Mouse (Mus musculus) midbrain, embryonic 11.5 days (tissue): ENCODE measurements at regions not wholly inside any gene's neighbourhood (a gene's known extent, or its start where the extent isn't known, plus 50 kb on each side); places are given as distances from the start of the nearest gene placed in this dataset.

Experiments
- ATAC-seq: fragments of 200-750 bp; cut with Nextera tagmentation; 2 replicates; pipeline ENCODE4 v1.8.0; 2017; ENCODE audit warnings: moderate TSS enrichment, moderate library complexity; ENCODE audit not compliant: low FRiP score
- DNase-seq: peaks from one replicate; pipeline ENCODE4 v3.0.0; 2015; ENCODE audit warnings: low spot score; ENCODE audit errors: missing footprints
- H3K27ac ChIP-seq: fragments of 300-500 bp; sonication (generic); 2 replicates; pipeline ENCODE4 v1.5.1; 2014; ENCODE audit warnings: low read depth, low read length
- H3K27me3 ChIP-seq: fragments of 300-500 bp; sonication (generic); 2 replicates; pipeline ENCODE4 v1.6.1; 2014; ENCODE audit warnings: mild to moderate bottlenecking, low read length, moderate library complexity, mixed read lengths; ENCODE audit not compliant: control insufficient read depth, insufficient read depth
- H3K36me3 ChIP-seq: fragments of 300-500 bp; sonication (generic); 2 replicates; pipeline ENCODE4 v1.6.1; 2014; ENCODE audit warnings: mild to moderate bottlenecking, low read length, moderate library complexity, mixed read lengths; ENCODE audit not compliant: control insufficient read depth, insufficient read depth
- H3K4me1 ChIP-seq: fragments of 300-500 bp; sonication (generic); 2 replicates; pipeline ENCODE4 v1.6.1; 2014; ENCODE audit warnings: low read length; ENCODE audit not compliant: control insufficient read depth, insufficient read depth
- H3K4me2 ChIP-seq: fragments of 300-500 bp; sonication (generic); 2 replicates; pipeline ENCODE4 v1.6.1; 2014; ENCODE audit warnings: mild to moderate bottlenecking, moderate library complexity
- H3K4me3 ChIP-seq: fragments of 300-500 bp; sonication (generic); 2 replicates; pipeline ENCODE4 v1.5.1; 2014; ENCODE audit warnings: low read depth, low read length
- H3K9ac ChIP-seq: fragments of 300-500 bp; sonication (generic); 2 replicates; pipeline ENCODE4 v1.6.1; 2014; ENCODE audit warnings: low read length
- H3K9me3 ChIP-seq: fragments of 300-500 bp; sonication (generic); 2 replicates; pipeline ENCODE4 v1.6.1; 2016; ENCODE audit warnings: low read length; ENCODE audit not compliant: control insufficient read depth
- WGBS: fragments of 180-500 bp; shearing (Covaris S2); extraction: QIAGEN DNeasy Blood & Tissue Kit; methylation state at CpG from one replicate; pipeline ENCODE4 v1.1.7; 2014; 5-methylcytosine and 5-hydroxymethylcytosine counted together

GRCm38 (mm10) chr13:93992961-93993360 lies 64.6 kb upstream of the Lhfpl2 start:
- ATAC-seq (no peak), DNase-seq (no peak)

GRCm38 (mm10) chr13:93995423-93995822 lies 62.2 kb upstream of the Lhfpl2 start:
- Histone ChIP-seq H3K27me3 (no peaks in the 10 kb centered on the region), H3K36me3 (no peaks in the 10 kb centered on the region), H3K4me2 (no peak overlapping the region), H3K9ac (no peak overlapping the region), H3K4me1 (no peaks in the 10 kb centered on the region), H3K9me3 (no peaks in the 10 kb centered on the region), H3K4me3 (no peak overlapping the region), H3K27ac (no peak overlapping the region)
- WGBS, result 90% methylated on average over 3 of the region's 3 CpGs
- ATAC-seq (no peak), DNase-seq (no peak)

More at GRCm38 (mm10) chr13:93992961-93993360, 64.6 kb upstream of the Lhfpl2 start:
- Histone ChIP-seq H3K4me3 (no peak overlapping the region), H3K4me2 (no peak overlapping the region), H3K27me3 (no peaks in the 10 kb centered on the region), H3K36me3 (no peaks in the 10 kb centered on the region), H3K27ac (no peak overlapping the region), H3K4me1 (no peaks in the 10 kb centered on the region), H3K9me3 (no peaks in the 10 kb centered on the region), H3K9ac (no peak overlapping the region)
- WGBS, result 75% methylated on average over 4 of the region's 4 CpGs

GRCm38 (mm10) chr13:93996535-93997382 lies 60.8 kb upstream of the Lhfpl2 start:
- Histone ChIP-seq H3K9ac (no peak overlapping the region), H3K36me3 (no peaks in the 10 kb centered on the region), H3K9me3 (no peaks in the 10 kb centered on the region), H3K4me3 (no peak overlapping the region), H3K4me1 (no peaks in the 10 kb centered on the region), H3K27ac (no peak overlapping the region), H3K4me2 (no peak overlapping the region), H3K27me3 (no peaks in the 10 kb centered on the region)
- ATAC-seq, result no peak
- DNase-seq, result peak; percentile 82
- WGBS, result 86% methylated on average over 10 of the region's 10 CpGs

- 87% methylated on average over 4 of the region's 6 CpGs for WGBS
- no peaks in the 10 kb centered on the region for H3K4me1 ChIP-seq
- no peak overlapping the region for H3K4me2 ChIP-seq
- DNase-seq (no peak), ATAC-seq (no peak)
- no peaks in the 10 kb centered on the region for H3K27me3 ChIP-seq
- H3K36me3 ChIP-seq, result no peaks in the 10 kb centered on the region
- no peak overlapping the region for H3K4me3 ChIP-seq
- no peak overlapping the region for H3K9ac ChIP-seq
- H3K9me3 ChIP-seq, result no peaks in the 10 kb centered on the region
- H3K27ac ChIP-seq, result no peak overlapping the region
These were observed 59.6 kb upstream of the Lhfpl2 start for GRCm38 (mm10) chr13:93997981-93998380.

- no peaks in the 10 kb centered on the region for H3K27me3 ChIP-seq
- no peak overlapping the region for H3K27ac ChIP-seq
- H3K4me1 ChIP-seq, result no peaks in the 10 kb centered on the region
- DNase-seq (no peak), ATAC-seq (no peak)
- 96% methylated on average over 1 of the region's 1 CpGs for WGBS
- no peak overlapping the region for H3K4me2 ChIP-seq
- H3K9ac ChIP-seq, result no peak overlapping the region
- H3K9me3 ChIP-seq, result no peaks in the 10 kb centered on the region
- no peak overlapping the region for H3K4me3 ChIP-seq
- H3K36me3 ChIP-seq, result no peaks in the 10 kb centered on the region
These were observed 59.2 kb upstream of the Lhfpl2 start for GRCm38 (mm10) chr13:93998406-93998805.

GRCm38 (mm10) chr13:94003816-94004215 lies 53.8 kb upstream of the Lhfpl2 start:
- ATAC-seq (no peak), DNase-seq (no peak)
- no peaks in the 10 kb centered on the region for H3K36me3 ChIP-seq
- 68% methylated on average over 5 of the region's 5 CpGs for WGBS
- no peaks in the 10 kb centered on the region for H3K9me3 ChIP-seq
- H3K4me1 ChIP-seq, result no peaks in the 10 kb centered on the region
- H3K4me3 ChIP-seq, result no peak overlapping the region
- H3K9ac ChIP-seq, result no peak overlapping the region
- no peak overlapping the region for H3K4me2 ChIP-seq
- no peaks in the 10 kb centered on the region for H3K27me3 ChIP-seq
- no peak overlapping the region for H3K27ac ChIP-seq

- WGBS, result 75% methylated on average over 3 of the region's 3 CpGs
- H3K4me3 ChIP-seq, result no peak overlapping the region
- ATAC-seq (no peak), DNase-seq (no peak)
- no peak overlapping the region for H3K9ac ChIP-seq
- H3K4me1 ChIP-seq, result no peaks in the 10 kb centered on the region
- no peaks in the 10 kb centered on the region for H3K36me3 ChIP-seq
- no peaks in the 10 kb centered on the region for H3K27me3 ChIP-seq
- H3K4me2 ChIP-seq, result no peak overlapping the region
- H3K27ac ChIP-seq, result no peak overlapping the region
- H3K9me3 ChIP-seq, result no peaks in the 10 kb centered on the region
These were observed 53.2 kb upstream of the Lhfpl2 start for GRCm38 (mm10) chr13:94004417-94004816.

GRCm38 (mm10) chr13:94005880-94006279 lies 51.7 kb upstream of the Lhfpl2 start:
- 79% methylated on average over 3 of the region's 3 CpGs for WGBS

More at GRCm38 (mm10) chr13:94005880-94006279, 51.7 kb upstream of the Lhfpl2 start:
- no peaks in the 10 kb centered on the region for H3K27me3 ChIP-seq
- H3K27ac ChIP-seq, result no peak overlapping the region
- H3K4me3 ChIP-seq, result no peak overlapping the region
- no peak overlapping the region for H3K9ac ChIP-seq
- DNase-seq (no peak), ATAC-seq (no peak)
- no peaks in the 10 kb centered on the region for H3K36me3 ChIP-seq
- no peak overlapping the region for H3K4me2 ChIP-seq
- H3K9me3 ChIP-seq, result no peaks in the 10 kb centered on the region
- H3K4me1 ChIP-seq, result no peaks in the 10 kb centered on the region
